Mouse (Mus musculus) Patski (cell line): Measurements from ENCODE around the gene Ier5l. TPM values are rescaled to one million over a fixed set of nuclear protein-coding genes. Genes with fewer than 3 reads are reported as not detected.
A peak's percentile ranks its signal among the peaks of the same experiment; 100 is the strongest.

ENCODE experiments used
- ATAC-seq: fragments of 100-300 bp; one replicate; pipeline ENCODE4 v1.8.0; 2021
- CTCF ChIA-PET: fragments of 350-600 bp; sonication (Branson Sonifier 250); formaldehyde crosslinking; loops from one replicate; lab custom pipeline; 2022; ENCODE audit warnings: inconsistent platforms; lab: Charles Lee
- POLR2A ChIA-PET: fragments of 350-600 bp; sonication (Branson Sonifier 250); formaldehyde crosslinking; loops from one replicate; lab custom pipeline; 2022; ENCODE audit warnings: antibody characterized with exemption, inconsistent platforms; lab: Charles Lee
- DNase-seq: peaks from one replicate; pipeline ENCODE4 v3.0.0-alpha.2; 2011; ENCODE audit warnings: low read depth, low spot score
- H3K27me3 ChIP-seq: fragments of 371-371 bp; one replicate; pipeline ENCODE4 v1.5.1; 2021
- CTCF ChIP-seq: fragments of 100-300 bp; IDR thresholded peaks from one replicate; pipeline ENCODE4 v1.5.1; 2021
- in situ Hi-C: fragments of 300-500 bp; cut with MboI; formaldehyde crosslinking; loops from 3 replicates; pipeline ENCODE4 v1.11.1; 2018; ENCODE audit warnings: low pct_unique_long_range_greater_than_20kb, mixed read lengths
- polyA plus RNA-seq: library from polyadenylated mRNA; unstranded; gene quantifications from one replicate; pipeline ENCODE4 v1.2.3, GENCODE M21; 2021

The Ier5l gene
- 70.7 TPM for polyA plus RNA-seq

DNA sequence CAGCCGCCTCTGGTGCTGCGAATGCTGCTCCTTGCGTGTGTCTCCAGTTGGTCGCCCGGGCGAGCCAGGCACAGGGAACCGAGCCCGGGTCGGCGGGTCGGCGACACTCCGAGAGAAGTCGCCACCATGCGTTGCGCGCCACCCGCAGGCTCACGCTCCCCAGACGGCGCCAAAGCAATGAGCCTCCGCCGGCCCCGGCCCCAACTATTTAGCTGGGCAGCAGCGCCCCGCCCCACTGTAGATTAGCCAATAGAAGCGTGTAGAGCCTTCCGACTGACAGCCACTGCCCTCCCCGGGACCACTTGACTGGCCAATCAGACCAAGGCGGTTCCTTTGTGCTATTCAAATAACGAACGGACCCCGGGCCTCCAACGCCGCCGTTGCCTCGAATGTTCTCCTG, at the start of gene Ier5l:
Ier5l (minus strand) TSS at position 181 of the 400 bp plus-strand sequence.
- H3K27me3 ChIP-seq: no peaks in the 10 kb centered on the region
- POLR2A ChIA-PET: interaction anchor here (0.6 to 7.5 kb wide), 20 partner anchors 10 to 434 kb away, joined by 3 to 65 read pairs (median 6); partner anchors contain the start of gene Cstad
- in situ Hi-C loops: loop anchor here (5.0 kb wide), 2 partner anchors 37 to 243 kb away; no protein-coding TSS in a partner anchor

DNA sequence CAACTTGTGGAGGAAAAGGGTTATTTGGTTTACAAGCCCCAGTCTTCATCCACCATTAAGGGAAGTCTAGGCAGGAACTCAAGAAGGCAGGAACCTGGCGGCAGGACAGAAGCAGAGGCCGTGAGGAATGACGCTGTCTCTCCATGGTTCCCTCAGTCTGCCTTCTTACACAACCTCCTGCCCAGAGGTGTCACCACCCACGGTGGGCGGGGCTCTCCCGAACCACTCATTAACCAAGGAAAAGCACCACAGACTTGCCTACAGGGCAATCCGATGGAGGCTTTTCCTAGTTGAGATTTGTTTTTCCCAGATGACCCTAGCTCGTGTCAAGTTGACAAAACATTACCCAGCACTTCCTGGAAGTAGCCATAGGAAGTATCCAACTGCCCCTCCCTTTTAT, 49.7 kb upstream of the Ier5l start:
- no peak for DNase-seq
- ChIA-PET CTCF (no interaction called here), POLR2A (no interaction called here)
- H3K27me3 ChIP-seq: no peaks in the 10 kb centered on the region
- in situ Hi-C loops: no loop called here
- ATAC-seq: peak; percentile 20
- no peak for TF ChIP-seq CTCF

More for the DNA sequence above, at the start of gene Ier5l:
- DNase-seq (no peak), ATAC-seq (peak; percentile 66)
- no peak for TF ChIP-seq CTCF
- CTCF ChIA-PET: no interaction called here

DNA sequence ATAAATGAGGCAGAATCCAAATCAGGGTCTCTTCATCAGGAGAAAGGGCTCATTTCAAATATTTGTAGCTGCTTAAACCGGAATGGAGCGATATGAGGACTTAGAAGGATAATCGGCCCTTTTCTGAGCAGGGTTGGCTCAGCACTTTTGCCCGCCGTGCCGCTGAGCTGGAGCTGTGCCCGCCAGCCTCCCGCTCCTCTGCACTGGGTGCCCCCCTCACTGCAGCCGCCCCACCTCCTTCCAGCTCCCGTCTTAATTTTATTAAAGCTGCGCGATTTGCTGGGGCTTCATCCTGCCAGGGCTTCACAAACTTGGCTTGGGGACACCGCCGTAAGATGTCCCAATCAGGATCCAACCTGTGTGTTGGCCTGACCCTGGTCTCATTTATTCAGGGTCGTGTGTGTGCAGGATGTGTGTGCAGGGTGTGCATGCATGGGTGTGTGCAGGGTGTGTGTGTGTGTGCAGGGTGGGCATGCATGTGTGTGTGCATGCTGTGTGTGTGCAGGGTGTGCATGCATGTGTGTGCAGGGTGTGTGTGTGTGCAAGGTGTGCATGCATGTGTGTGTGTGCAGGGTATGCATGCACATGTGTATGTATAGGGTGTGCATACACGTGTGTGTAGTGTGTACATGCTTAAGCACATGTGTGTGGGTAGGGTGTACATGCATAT, 36.8 kb upstream of the Ier5l start:
- H3K27me3 ChIP-seq: no peaks in the 10 kb centered on the region
- TF ChIP-seq CTCF: no peak
- ATAC-seq: no peak
- POLR2A ChIA-PET: interaction anchor here (0.9 kb wide), 1 partner anchor 15 kb away, joined by 4 read pairs; no protein-coding TSS in a partner anchor
- CTCF ChIA-PET: no interaction called here
- no peak for DNase-seq
- in situ Hi-C loops: no loop called here

DNA sequence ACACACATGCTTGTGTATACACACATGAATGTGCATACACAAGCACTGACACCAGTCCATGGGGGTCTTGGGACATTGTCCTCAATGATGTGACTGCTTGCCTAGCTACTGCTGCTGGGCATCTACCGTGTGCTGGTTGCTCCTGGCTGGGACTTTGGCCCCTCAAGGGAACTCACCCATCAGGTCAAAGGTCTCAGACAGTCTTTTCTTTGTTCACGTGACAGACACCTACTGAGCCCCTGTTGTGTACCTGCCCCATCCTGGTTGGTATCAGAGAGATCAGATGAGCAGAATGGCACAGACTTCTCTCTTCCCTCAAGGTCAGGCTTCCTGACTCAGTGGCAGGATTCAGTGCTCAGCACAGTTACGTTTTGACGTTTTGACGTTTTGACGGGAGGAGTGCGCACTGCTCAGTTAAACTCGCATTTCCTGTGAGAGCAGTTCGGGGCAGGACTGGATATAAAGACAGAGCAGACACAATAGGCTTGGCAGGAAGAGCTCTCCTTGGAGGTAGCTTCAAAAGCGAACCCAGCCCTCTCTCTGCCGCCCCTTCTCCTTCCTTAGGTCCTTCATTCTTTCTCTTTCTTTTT, 33.2 kb upstream of the Ier5l start:
- ChIA-PET CTCF (no interaction called here), POLR2A (no interaction called here)
- ATAC-seq: no peak
- in situ Hi-C loops: no loop called here
- no peak for DNase-seq
- no peaks in the 10 kb centered on the region for H3K27me3 ChIP-seq
- TF ChIP-seq CTCF: no peak

- in situ Hi-C loops: no loop called here
- POLR2A ChIA-PET: interaction anchor here (0.6 kb wide), 2 partner anchors 40 to 90 kb away, joined by 3 to 4 read pairs; no protein-coding TSS in a partner anchor
- ATAC-seq (no peak), DNase-seq (no peak)
- CTCF ChIA-PET: no interaction called here
- H3K27me3 ChIP-seq: no peaks in the 10 kb centered on the region
- no peak for TF ChIP-seq CTCF
Observed at GRCm38 (mm10) chr2:30503677-30504621, 29.9 kb upstream of the Ier5l start.

GRCm38 (mm10) chr2:30501701-30502100, 27.7 kb upstream of the Ier5l start:
- in situ Hi-C loops: no loop called here
- ATAC-seq: no peak
- no peaks in the 10 kb centered on the region for H3K27me3 ChIP-seq
- CTCF ChIA-PET: no interaction called here
- POLR2A ChIA-PET: interaction anchor here (0.9 kb wide), 1 partner anchor 206 kb away, joined by 3 read pairs; no protein-coding TSS in a partner anchor
- no peak for DNase-seq
- TF ChIP-seq CTCF: no peak

DNA sequence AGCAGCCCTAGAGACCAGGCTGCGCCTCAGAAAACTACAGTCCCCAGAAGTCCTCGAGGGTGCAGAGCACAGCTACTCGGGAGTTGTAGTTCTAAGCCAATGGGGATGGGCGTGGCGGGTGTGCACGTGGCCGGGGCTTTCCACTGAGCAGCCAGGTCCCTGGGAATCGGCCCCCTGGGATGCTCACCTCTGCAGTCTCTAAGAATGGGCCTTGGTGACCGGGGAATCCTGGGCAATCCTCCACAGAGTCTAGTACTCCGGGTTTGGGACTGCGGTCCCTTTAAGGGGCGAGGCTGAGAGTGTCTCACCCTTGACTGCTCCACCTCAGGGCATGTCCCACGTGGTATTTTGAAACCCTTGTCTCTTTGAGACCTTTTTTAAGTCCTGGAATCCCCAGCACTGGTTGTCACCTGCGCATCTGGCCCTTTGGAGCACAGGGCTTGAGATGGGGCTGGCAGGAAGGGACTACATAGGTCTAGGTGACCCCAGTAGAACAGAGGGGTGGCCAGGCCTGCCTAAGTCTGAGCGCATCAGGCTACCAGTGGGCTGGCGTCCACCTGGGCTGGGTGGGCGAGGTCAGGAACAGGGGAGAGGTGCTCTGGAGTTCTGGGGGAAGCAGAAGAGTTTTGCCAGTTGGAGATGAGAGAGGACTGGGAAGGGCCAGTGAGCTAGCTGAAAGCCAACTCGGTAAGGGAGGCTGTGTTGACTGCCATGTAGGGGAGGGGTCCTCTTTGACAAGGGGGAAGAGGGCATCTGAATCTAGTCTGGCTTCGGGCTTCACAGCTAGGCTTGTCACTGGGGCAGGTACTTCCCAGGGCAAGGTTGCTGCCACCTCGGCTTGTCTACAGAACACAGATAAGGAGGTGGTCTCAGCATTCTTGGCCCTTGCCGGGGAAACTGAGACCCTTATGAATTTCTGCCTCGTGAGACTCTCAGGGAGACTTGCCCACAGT, 22.2 kb upstream of the Ier5l start:
- ATAC-seq (peak; percentile 65), DNase-seq (no peak)
- in situ Hi-C loops: no loop called here
- ChIA-PET POLR2A (no interaction called here), CTCF (no interaction called here)
- no peak for TF ChIP-seq CTCF
- H3K27me3 ChIP-seq: no peaks in the 10 kb centered on the region

- H3K27me3 ChIP-seq: no peaks in the 10 kb centered on the region
- ATAC-seq: no peak
- in situ Hi-C loops: no loop called here
- TF ChIP-seq CTCF: no peak
- POLR2A ChIA-PET: no interaction called here
- DNase-seq: no peak
- CTCF ChIA-PET: no interaction called here
Observed at GRCm38 (mm10) chr2:30495000-30495908, 21.2 kb upstream of the Ier5l start.

- TF ChIP-seq CTCF: no peak
- ChIA-PET POLR2A (no interaction called here), CTCF (no interaction called here)
- no peak for DNase-seq
- in situ Hi-C loops: no loop called here
- ATAC-seq: no peak
- no peaks in the 10 kb centered on the region for H3K27me3 ChIP-seq
Observed at GRCm38 (mm10) chr2:30490384-30490783, 16.4 kb upstream of the Ier5l start.
